Mouse (Mus musculus) bone marrow macrophage, adult 2 months (primary cell): ENCODE results near the gene Nbas.

Experiments
- CTCF ChIP-seq: IDR thresholded peaks from 2 replicates; pipeline ENCODE4 v1.5.1; 2012; ENCODE audit warnings: low read depth, mild to moderate bottlenecking, low read length, moderate library complexity
- POLR2A ChIP-seq: IDR thresholded peaks from 2 replicates; pipeline ENCODE4 v1.6.1; 2012; ENCODE audit warnings: mild to moderate bottlenecking, low read depth, low read length, borderline replicate concordance

DNA sequence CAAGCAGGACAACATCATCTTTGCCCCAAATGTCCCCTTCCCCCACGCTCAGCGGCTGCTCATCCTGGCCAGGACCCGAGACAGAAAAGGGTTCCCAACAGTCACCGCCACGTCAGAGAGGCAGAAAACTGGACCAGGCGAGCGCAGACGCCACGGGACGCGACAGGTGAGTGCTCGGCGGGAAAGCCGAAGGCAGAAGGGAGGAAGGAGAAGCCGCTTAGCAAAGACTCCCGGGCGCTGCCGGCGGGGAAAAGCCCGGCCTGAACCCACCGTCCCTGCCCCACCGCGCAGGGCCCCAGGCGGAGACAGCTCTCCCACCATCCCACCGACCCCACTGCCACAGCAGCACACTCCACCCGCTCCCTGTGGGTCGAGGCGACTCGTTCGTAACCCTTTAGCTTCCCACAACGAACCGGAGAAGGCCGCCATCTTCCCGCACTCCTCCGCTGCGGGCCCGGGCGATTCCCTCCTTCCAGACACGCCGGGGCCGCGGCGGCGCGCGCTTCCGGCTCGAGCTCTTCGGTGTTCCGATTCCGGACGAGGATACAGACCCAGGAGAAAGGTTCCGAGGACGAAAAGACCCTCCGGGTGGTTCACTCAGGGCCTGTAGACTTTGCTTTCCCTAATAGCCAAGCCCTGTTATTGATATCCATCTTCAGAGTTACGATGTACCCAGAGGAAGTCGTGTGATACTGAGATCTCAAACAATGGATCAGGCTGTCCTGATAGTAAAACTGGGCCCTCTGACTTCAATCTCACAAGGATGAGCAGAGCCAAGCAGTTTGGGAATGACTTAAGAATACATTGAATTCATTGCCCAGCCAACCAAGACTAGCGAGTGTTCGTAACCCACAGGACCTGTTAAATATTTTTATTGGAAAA, 20.0 kb upstream of the Nbas start, which contains the start of gene Ddx1:
- TF ChIP-seq CTCF (no peak), POLR2A (no peak)
